Mouse (Mus musculus) kidney, adult 9 months (tissue): Measurements from ENCODE around the gene Prpf31.
A peak's percentile ranks its signal among the peaks of the same experiment; 100 is the strongest.

Source experiments
- DNase-seq: peaks from one replicate; pipeline ENCODE4 v3.0.0; 2022

Prpf31 gene

DNA sequence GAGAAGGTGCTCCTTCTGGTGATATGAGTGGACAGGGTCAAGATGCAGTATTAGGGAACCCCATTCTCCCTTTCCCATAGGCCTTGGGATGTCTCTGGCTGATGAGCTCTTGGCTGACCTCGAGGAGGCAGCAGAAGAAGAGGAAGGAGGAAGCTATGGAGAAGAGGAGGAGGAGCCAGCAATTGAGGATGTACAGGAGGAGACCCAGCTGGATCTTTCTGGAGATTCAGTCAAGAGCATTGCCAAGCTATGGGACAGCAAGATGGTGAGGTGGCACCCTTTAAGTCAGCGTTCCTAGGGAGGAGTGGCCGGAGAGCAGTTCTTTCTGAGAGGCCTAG lies 662 bp downstream of the Prpf31 start:
- no peak for DNase-seq

GRCm38 (mm10) chr7:3643412-3643811 lies 13.6 kb downstream of the Prpf31 start:
- no peak for DNase-seq

DNA sequence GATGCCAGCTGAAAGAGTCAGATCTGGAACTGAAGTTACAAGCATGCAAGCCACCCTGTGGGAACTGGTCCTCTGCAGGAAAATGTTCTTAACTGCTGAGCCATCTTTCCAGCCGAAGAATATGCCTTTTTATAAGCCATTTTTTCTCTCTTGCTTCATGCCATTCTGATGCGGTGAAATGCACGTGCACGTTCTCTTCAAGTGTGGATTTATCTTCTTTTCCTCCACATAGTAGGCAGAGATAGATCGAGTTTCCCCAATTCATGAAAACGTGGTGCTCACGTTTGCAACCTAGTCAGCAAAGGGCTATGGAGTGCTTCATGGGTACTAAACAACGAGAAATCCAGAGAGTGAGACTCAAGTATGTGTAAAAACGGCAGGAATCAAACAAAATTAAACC lies 14.1 kb downstream of the Prpf31 start:
- no peak for DNase-seq

DNA sequence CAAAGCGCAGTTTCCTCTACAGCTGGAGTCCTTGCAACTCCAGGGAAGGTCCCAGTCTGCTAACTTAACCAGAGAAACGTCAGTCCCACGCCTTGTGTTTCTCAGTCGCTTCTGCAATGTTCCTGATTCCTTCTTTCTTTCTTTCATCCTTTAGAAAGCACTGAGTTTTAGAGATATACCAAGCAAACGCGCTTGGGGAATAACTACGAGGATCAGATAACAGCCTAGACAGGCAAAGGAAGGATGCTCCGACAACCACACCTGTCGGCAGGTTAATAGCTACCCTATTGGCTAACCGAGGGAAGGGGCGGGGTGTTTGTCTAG lies 14.5 kb downstream of the Prpf31 start:
- DNase-seq = no peak

GRCm38 (mm10) chr7:3644672-3645487 lies 15.1 kb downstream of the Prpf31 start, which contains the start of gene Cnot3:
TSS of gene Cnot3 (plus strand) at chr7:3645268.
- peak; percentile 100 for DNase-seq

DNA sequence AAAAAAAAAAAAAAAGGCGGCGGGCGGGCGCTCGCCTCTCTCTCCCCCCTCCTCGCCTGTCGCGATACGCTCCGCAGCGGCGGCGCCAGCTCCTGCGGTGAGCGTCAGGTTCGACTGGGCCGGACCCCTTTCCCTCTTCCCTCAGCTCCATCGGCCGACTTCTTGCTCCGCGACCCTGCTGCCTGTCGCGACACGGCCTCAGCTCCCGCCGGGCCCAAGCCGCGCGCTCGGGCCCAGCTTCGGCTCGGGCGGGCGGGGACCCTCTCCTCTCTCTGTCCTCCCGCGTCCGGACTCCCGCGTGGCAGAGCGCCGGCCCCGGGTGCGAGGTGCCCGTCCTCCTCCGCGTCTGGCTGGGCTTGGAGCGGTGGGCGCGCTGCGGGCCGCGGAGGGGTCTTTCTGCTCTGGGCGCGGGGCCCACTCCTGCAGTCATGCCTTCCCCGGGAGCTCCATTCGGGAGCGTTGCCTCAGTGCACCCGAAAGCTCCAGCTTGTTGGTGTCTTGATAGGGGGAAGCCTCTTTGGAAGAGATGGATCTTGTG lies 15.8 kb downstream of the Prpf31 start:
- DNase-seq = no peak

- no peak for DNase-seq
Measured at GRCm38 (mm10) chr7:3646188-3646587, 16.4 kb downstream of the Prpf31 start.

GRCm38 (mm10) chr7:3646641-3647040 lies 16.9 kb downstream of the Prpf31 start:
- DNase-seq = no peak

GRCm38 (mm10) chr7:3656966-3657365 lies 27.2 kb downstream of the Prpf31 start:
- DNase-seq = no peak

DNA sequence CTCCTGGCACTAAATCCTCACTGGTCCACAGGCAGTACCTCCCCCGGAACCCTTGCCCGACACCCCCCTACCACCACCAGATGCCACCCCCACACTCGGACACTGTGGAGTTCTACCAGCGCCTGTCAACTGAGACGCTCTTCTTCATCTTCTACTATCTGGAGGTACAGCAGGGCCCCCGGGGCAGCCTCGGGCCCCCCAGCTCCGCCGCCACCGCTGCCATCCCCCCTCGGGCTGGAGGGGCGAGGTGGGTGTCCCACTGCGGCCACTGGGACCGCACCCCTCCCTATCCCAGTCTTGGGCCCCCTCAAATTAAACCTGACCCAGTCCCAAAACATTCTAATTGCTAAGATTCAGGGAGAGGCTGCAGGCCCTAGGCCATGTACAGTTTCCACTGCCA lies 28.8 kb downstream of the Prpf31 start:
- DNase-seq = no peak

DNA sequence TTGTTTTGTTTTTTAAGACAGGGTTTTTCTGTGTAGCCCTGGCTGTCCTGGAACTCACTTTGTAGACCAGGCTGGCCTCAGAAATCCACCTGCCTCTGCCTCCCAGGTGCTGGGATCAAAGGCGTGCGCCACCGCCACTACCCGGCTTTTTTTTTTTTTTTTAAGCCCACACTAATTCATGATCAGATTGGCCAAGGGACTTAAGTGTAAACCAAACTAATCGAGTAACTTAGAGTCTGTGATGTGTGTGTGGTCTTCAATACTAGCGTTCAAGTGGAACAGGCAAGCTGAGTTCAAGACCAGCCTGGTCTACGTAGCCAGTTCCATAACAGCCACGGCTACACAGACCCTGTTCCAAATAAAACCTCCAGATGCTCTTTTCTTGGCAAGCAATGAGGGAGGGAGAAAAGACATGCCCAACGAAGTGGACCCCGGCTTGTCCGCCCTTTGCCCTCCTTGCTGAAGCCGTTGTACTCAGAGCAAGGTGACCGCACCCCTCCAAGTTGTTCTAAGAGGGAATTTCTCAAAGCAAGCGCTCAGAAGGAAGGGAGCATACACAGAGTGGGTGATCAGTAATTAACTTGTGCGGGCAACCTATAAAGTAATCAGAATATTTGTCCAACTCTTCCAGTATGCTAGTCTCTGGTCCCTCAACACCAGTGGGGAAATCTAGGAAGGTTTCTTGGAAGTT lies 34.9 kb downstream of the Prpf31 start:
- peak; percentile 75 for DNase-seq

DNA sequence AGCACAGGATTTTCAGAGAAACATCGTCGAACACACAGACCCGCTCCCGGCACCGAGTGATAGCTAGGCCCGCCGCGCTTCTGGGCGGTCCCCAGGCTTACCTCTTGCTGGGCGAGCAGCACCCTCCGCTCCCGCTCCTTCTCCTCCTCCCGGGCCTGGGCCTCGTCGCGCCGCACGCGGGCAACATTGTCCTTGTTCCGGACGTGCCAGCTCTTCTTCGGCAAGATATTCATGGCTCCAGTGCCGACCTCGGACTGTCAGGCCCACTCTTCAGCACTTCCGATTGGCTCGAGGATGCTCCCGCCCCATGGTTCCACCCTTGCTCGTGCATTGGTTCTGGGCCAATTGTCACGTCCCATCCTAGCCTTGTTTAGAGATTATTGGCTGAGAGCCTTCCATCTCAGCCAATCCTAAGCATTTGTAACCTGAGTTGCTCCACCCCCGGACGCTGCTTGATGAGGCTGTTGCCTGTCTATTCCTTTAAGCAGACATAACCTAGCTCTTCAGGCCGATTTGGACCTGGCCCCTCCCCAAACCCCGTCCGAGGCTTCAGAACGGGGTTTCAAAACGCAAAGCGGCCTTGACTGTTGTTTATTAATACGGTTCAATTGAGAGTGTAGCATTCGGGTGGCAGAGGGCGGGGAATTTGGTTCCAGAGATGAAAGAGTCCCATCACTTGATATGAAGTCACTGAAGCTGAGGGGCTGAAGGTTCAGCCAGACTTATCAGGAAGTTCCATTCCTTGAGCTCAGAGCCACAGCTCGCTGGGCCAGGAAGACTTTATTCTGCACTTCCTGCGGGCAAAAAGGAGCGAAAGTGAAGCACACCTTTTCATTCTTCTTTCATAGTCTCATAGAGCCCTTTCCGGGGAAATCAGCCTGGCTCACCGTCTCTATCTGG lies 35.7 kb downstream of the Prpf31 start, which contains the start of gene Leng1:
Leng1 (minus strand) TSS at position 626 of the 900 bp plus-strand sequence.
- DNase-seq = peak; percentile 99

DNA sequence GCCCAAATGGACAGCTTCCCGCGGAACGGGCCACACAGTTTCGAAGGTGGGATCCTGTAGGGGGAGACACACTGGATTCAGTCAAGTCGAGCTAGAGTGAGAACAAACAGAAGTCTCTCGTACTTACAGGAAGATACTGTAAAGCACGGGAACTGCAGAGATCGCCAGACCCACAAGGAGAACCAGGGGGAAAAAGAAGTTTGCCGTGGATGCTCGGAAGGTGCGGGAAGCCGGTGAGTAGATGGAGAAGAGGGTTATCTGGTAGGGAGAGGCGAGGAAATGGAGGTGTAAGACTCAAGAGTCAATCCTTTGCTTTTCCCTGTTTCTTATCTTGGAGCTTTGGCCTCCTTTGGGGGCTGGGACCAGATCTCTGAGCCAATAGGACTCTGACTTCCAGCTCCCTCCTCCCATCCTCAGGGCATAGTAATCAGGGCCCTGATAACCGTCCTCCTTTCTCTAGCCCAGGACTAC lies 37.2 kb downstream of the Prpf31 start:
- DNase-seq = no peak

- peak; percentile 84 for DNase-seq
Measured at GRCm38 (mm10) chr7:3674507-3675227, 44.9 kb downstream of the Prpf31 start.

DNA sequence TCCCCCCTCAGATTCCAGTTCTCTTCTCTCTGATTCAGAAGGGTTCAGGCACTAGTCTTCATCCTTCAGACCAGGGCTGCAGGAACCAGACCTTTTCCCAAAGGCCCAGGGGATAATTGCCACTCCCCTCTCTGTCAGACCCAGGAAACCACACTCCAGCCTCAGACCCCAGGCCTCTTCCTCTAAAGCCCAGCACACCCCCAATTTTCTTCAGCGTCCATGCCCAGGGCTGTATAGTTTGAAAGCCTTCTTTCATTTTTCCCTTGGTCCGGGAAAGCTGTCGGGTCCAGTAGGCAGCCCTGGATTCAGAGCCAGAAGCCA lies 45.4 kb downstream of the Prpf31 start:
- DNase-seq = no peak

GRCm38 (mm10) chr7:3676371-3676770 lies 46.6 kb downstream of the Prpf31 start:
- no peak for DNase-seq

DNA sequence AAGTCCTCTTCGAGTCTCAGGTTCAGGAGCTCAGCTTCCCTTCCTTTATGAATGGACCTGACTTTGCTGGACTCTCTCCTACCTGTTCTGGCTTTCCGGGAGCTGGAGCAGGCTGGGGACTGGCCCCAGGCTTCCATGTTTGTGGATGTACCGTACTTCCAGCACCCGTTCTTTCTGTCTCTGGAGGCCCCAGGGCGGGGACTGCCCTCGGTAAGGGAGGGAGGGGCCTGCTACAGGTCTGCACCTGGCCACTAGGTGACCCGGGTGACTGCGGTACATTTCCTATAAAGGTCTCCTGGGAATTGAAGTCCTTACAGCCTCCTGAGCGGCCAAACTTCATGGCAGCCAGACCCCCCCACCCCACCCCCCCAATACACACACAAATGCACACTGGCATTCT lies 47.6 kb downstream of the Prpf31 start, which contains the start of gene Tmc4:
Tmc4 (minus strand) TSS at position 212 of the 400 bp plus-strand sequence.
- DNase-seq = peak; percentile 66

DNA sequence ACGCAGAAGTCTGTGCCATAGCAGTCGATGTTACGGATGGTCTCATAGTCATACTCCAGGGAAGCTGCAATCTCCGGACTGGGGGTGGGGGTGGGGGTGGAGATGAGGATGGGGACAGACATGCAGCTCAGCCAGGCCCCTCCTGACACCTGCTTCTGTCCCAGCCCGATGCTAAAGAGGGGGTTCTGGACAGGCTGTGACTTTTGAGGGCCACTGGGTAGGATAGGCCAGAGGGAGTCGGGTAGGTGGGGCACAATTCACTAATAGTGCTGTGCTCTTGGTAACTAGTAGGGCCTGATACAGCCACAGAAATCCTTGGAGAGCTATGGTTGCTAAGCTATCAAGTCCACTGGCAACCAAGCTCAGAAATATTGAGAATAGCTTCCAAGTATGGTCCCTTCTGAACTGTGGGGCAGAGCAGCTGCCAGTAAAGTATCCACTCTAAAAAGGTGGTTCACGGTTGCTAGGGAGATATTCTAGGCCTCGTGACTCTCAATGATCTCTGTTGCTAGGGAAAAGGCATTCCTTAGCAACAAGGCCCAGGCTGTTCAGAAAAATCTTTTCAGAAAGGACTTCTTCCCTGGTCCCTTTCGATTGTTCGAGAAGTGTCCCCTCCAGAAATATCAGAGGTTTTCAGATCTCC lies 54.2 kb downstream of the Prpf31 start:
- no peak for DNase-seq

GRCm38 (mm10) chr7:3684698-3685097 lies 54.9 kb downstream of the Prpf31 start:
- DNase-seq = no peak

DNA sequence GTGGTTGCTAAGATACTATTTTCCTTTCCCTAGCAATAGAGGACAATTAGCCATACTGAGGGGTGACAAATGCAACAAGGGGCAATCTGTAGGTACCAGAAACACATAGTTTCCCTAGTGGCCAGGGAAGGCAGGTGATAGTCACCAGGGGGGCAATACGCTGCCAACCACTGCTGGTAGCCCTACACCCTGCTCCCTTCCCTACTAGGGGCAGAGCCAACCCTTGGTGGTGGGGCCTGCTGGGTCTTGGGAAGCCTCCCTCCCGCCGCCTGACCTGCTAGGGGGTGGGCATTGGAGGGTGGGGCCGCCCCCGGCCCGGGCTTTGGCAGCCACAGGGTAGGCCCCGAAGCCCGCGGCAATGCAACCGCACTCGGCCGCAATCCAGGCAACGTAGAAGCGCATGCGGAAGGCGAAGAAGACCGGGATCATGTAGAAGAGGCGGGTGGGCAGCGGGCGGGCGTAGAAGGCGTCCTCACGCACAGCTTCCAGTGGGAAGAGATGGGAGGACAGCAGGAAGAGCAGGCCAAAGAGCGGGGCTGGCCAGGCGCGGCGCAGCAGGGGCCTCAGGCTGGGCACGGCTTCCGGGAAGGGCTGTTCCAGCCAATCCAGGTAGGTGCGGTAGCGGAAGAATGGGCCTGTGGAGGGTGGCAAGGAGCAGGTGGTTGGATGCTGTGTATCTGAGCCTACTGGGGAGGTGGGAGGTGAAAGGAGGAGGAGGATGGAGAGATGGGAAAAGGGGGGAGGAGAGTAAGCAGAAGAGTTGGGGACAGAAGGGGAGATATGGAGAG lies 55.8 kb downstream of the Prpf31 start:
- no peak for DNase-seq

- no peak for DNase-seq
Measured at GRCm38 (mm10) chr7:3691919-3692318, 62.1 kb downstream of the Prpf31 start.
